Mouse (Mus musculus) adrenal gland, adult 18-20 months (tissue): ENCODE measurements around the gene Hist1h2ab. TPM values are rescaled to one million over a fixed set of nuclear protein-coding genes. Genes with fewer than 3 reads are reported as not detected.

Experiments
- DNase-seq, 2 experiments: peaks; one replicate each; pipeline ENCODE4 v3.0.0; 2021 to 2022; ENCODE audit warnings: low spot score in 2 of 2
- microRNA-seq, 2 experiments: library from miRNA; unstranded; fragments of <30 nt; microRNA quantifications; one replicate each; pipeline ENCODE4 v1.2.0; 2021; ENCODE audit warnings: borderline number of aligned reads in 2 of 2
- total RNA-seq, 2 experiments: library from RNA; stranded (reverse); gene quantifications; 1 replicate in 1 of 2; 2 replicates in 1 of 2; pipeline ENCODE4 v1.2.3; 2021

The Hist1h2ab gene
- total RNA-seq, 2 experiments from 2014 or later, result 19.4 to 19.5 TPM

DNA sequence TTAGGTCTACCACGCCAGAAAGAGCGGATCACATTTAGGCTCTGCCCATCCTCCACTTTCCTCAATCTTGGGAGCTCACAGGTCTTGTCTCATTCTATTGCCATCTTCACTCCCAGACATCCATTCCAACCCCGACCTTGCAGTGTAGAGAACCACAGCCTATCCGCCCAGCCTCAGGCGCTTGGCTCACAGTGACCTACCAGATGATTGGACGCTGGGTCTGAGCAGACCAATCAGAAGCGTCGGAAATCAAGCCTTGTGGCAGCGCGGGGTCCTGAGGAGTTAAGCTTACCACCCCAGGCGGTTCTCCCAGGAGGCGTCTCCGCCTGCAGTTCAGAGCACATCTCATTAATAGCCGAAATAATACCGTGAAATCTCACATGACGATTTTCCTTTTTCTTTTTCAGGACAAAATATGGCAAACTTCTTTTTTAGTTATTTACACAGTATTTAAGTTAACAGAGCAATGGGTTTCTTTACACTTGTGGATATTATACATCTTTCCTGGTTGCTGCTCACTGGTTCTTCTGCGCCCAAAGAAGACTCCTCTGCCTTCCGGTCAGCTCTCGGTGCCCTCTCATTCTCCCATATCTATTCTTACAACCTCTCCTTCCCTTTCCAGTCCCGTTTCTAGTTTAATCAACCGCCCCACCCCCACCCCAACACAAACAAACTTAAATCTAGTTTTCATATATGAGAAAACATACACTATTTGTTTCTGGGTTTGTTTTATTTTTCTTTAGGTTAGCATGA is 21.8 kb downstream of the Hist1h2ab start:
- no peak for DNase-seq

- DNase-seq, result no peak
Measured at GRCm38 (mm10) chr13:23778339-23778738, 27.4 kb downstream of the Hist1h2ab start.

- no peak for DNase-seq
Measured at GRCm38 (mm10) chr13:23779025-23779424, 28.1 kb downstream of the Hist1h2ab start.

DNA sequence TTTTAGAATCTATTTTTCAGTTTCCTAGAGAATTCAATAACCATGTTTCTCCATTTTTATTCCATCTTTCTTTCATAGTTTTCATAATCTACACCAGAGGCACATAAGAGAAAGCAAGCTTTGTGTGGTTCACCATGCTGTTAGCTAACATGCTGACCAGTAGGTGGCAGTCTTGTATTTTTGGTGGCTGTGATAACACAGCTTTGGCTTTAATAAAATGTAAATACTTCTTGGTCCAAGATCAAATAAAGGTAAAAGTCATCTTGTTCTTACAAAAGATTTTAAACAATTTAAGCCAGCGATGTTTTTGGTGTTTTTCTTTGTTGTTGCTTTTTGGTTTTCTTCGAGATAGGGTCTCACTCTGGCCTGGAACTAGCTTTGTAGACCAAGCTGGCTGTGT is 41.6 kb downstream of the Hist1h2ab start:
- DNase-seq, result peak; percentile 22 to 40

- no peak for DNase-seq
Measured at GRCm38 (mm10) chr13:23799405-23799804, 48.5 kb downstream of the Hist1h2ab start.

Small RNA genes lying within 50 kb of the gene (microRNA-seq; reads per million reads assigned to microRNA genes)
- gene Gm44314 (0 reads per million in 2 experiments), gene Gm44484 (0 reads per million in 2 experiments)

Other genes with a start within 250 kb of the Hist1h2ab start
- gene Hist1h4h, start 220.1 kb upstream of the Hist1h2ab start, total RNA-seq, result 100 to 1,000 TPM; 400 to 445 TPM
- gene Hist1h2af, start 217.2 kb upstream of the Hist1h2ab start, total RNA-seq, result 10 to 100 TPM in 1 of 2 experiments, 1 to 10 TPM in 1; 8.5 to 12.6 TPM
- 1 to 10 TPM; 3.8 to 4.7 TPM for gene Hist1h3g, start 215.7 kb upstream of the Hist1h2ab start, total RNA-seq
- gene Hist1h2bh, start 207.7 kb upstream of the Hist1h2ab start, total RNA-seq, result 1 to 10 TPM; 1.8 to 2.2 TPM
- gene Hist1h3f, start 207.1 kb upstream of the Hist1h2ab start, total RNA-seq, result 10 to 100 TPM; 12.6 to 12.7 TPM
- 10 to 100 TPM; 32.5 to 41.1 TPM for gene Hist1h4f, start 199.5 kb upstream of the Hist1h2ab start, total RNA-seq
- 1 to 10 TPM; 1.5 to 1.6 TPM for gene Hist1h1d, start 197.9 kb upstream of the Hist1h2ab start, total RNA-seq
- gene Hist1h3e, start 188.8 kb upstream of the Hist1h2ab start, total RNA-seq, result 10 to 100 TPM; 31.7 to 35.9 TPM
- gene Hist1h2ae, start 179.9 kb upstream of the Hist1h2ab start, total RNA-seq, result 1 to 10 TPM; 2.9 to 3.8 TPM
- 10 to 100 TPM; 54.4 to 56.8 TPM for gene Hist1h2bg, start 179.7 kb upstream of the Hist1h2ab start, total RNA-seq
- gene Hist1h2bf, start 176.9 kb upstream of the Hist1h2ab start, total RNA-seq, result 10 to 100 TPM; 15.9 to 21.9 TPM
- 1 to 10 TPM; 5.6 to 6.1 TPM for gene Hist1h2ad, start 176.7 kb upstream of the Hist1h2ab start, total RNA-seq
- gene Hist1h3d, start 175.4 kb upstream of the Hist1h2ab start, total RNA-seq, result 1 to 10 TPM; 3.2 to 3.9 TPM
- 100 to 1,000 TPM; 125 to 153 TPM for gene Hist1h4d, start 169.5 kb upstream of the Hist1h2ab start, total RNA-seq
- 10 to 100 TPM in 1 of 2 experiments, 1 to 10 TPM in 1; 9.3 to 13.3 TPM for gene Hist1h2be, start 130.0 kb upstream of the Hist1h2ab start, total RNA-seq
- gene Hist1h1e, start 128.6 kb upstream of the Hist1h2ab start, total RNA-seq, result 10 to 100 TPM; 33.6 to 39.8 TPM
- 1 to 10 TPM; 2.0 to 2.2 TPM for gene Hist1h2ac, start 67.2 kb upstream of the Hist1h2ab start, total RNA-seq
- 100 to 1,000 TPM; 115 to 172 TPM for gene Hist1h2bc, start 66.9 kb upstream of the Hist1h2ab start, total RNA-seq
- not detected for gene Hist1h1t, start 55.3 kb upstream of the Hist1h2ab start, total RNA-seq
- 10 to 100 TPM; 79.0 to 94.6 TPM for gene Hist1h4c, start 52.7 kb upstream of the Hist1h2ab start, total RNA-seq
- gene Hfe, start 40.3 kb upstream of the Hist1h2ab start, total RNA-seq, result 10 to 100 TPM; 33.3 to 45.6 TPM
- gene Hist1h1c, start 12.3 kb upstream of the Hist1h2ab start, total RNA-seq, result 100 to 1,000 TPM; 157 to 187 TPM
- 1 to 10 TPM; 4.6 to 5.4 TPM for gene Hist1h3c, start 5.5 kb upstream of the Hist1h2ab start, total RNA-seq
- gene Hist1h2bb, start 4.4 kb upstream of the Hist1h2ab start, total RNA-seq, result 10 to 100 TPM; 16.2 to 17.9 TPM
- 10 to 100 TPM; 16.4 to 23.4 TPM for gene Hist1h3b, start 1.1 kb downstream of the Hist1h2ab start, total RNA-seq
- 10 to 100 TPM; 61.2 to 90.4 TPM for gene Hist1h4b, start 5.9 kb downstream of the Hist1h2ab start, total RNA-seq
- 10 to 100 TPM; 21.6 to 23.4 TPM for gene Hist1h4a, start 10.1 kb downstream of the Hist1h2ab start, total RNA-seq
- gene Hist1h3a, start 11.3 kb downstream of the Hist1h2ab start, total RNA-seq, result 10 to 100 TPM; 18.1 to 28.1 TPM
- 10 to 100 TPM in 1 of 2 experiments, 1 to 10 TPM in 1; 7.1 to 14.2 TPM for gene Hist1h1a, start 12.5 kb downstream of the Hist1h2ab start, total RNA-seq
- not detected for gene Trim38, start 18.8 kb downstream of the Hist1h2ab start, total RNA-seq
- not detected for gene Slc17a2, start 55.9 kb downstream of the Hist1h2ab start, total RNA-seq
- under 1 TPM; 0.16 to 0.86 TPM for gene Slc17a3, start 88.3 kb downstream of the Hist1h2ab start, total RNA-seq
- not detected for gene Slc17a1, start 116.6 kb downstream of the Hist1h2ab start, total RNA-seq
- under 1 TPM in 1 of 2 experiments, not detected in 1; 0.53 TPM for gene Slc17a4, start 163.9 kb downstream of the Hist1h2ab start, total RNA-seq
- not detected for gene Hist1h2ba, start 183.0 kb downstream of the Hist1h2ab start, total RNA-seq
- gene Hist1h2aa, start 183.3 kb downstream of the Hist1h2ab start, total RNA-seq, result not detected
- gene Scgn, start 240.1 kb downstream of the Hist1h2ab start, total RNA-seq, result 1 to 10 TPM; 2.6 to 3.3 TPM